Mouse (Mus musculus) liver, postnatal 0 days (tissue): ENCODE results near the gene Cmah. TPM values are rescaled to one million over a fixed set of nuclear protein-coding genes. Genes with fewer than 3 reads are reported as not detected.

Experiments
- ATAC-seq: fragments of 200-750 bp; cut with Nextera tagmentation; 2 replicates; pipeline ENCODE4 v1.8.0; 2017; ENCODE audit warnings: mild to moderate bottlenecking, moderate library complexity
- DNase-seq: peaks from one replicate; pipeline ENCODE4 v3.0.0-alpha.2; 2016
- H3K27ac ChIP-seq: fragments of 300-500 bp; sonication (generic); 2 replicates; pipeline ENCODE4 v1.5.1; 2014; ENCODE audit warnings: antibody characterized with exemption, moderate library complexity, mild to moderate bottlenecking, low read depth
- H3K27me3 ChIP-seq: fragments of 300-500 bp; sonication (generic); 2 replicates; pipeline ENCODE4 v1.6.1; 2014; ENCODE audit warnings: low read length, control low read depth, mixed read lengths; ENCODE audit not compliant: insufficient read depth
- H3K36me3 ChIP-seq: fragments of 300-500 bp; sonication (generic); replicated peaks from 2 replicates; pipeline ENCODE4 v1.6.1; 2014; ENCODE audit warnings: mild to moderate bottlenecking, control low read depth, low read length, moderate library complexity, mixed read lengths; ENCODE audit not compliant: insufficient read depth
- H3K4me1 ChIP-seq: fragments of 300-500 bp; sonication (generic); 2 replicates; pipeline ENCODE4 v1.6.1; 2014; ENCODE audit warnings: antibody characterized with exemption, mild to moderate bottlenecking, control low read depth; ENCODE audit not compliant: insufficient read depth
- H3K4me2 ChIP-seq: fragments of 300-500 bp; sonication (generic); 2 replicates; pipeline ENCODE4 v1.6.1; 2014; ENCODE audit warnings: low read depth, mild to moderate bottlenecking, low read length, moderate library complexity, mixed read lengths
- H3K4me3 ChIP-seq: fragments of 300-500 bp; sonication (generic); 2 replicates; pipeline ENCODE4 v1.5.1; 2014; ENCODE audit warnings: low read depth, low read length
- H3K9ac ChIP-seq: fragments of 300-500 bp; sonication (generic); replicated peaks from 2 replicates; pipeline ENCODE4 v1.6.1; 2014; ENCODE audit warnings: mild to moderate bottlenecking, moderate library complexity
- H3K9me3 ChIP-seq: fragments of 300-500 bp; sonication (generic); 2 replicates; pipeline ENCODE4 v1.6.1; 2016; ENCODE audit warnings: mild to moderate bottlenecking, control low read depth, low read length, mixed read lengths
- CTCF ChIP-seq: sonication (generic); IDR thresholded peaks from 2 replicates; pipeline ENCODE4 v1.5.1; 2016; ENCODE audit warnings: antibody characterized with exemption, low read depth
- EP300 ChIP-seq: IDR thresholded peaks from 2 replicates; pipeline ENCODE4 v1.6.1; 2016; ENCODE audit warnings: antibody characterized with exemption, low read depth, mild to moderate bottlenecking
- WGBS: fragments of 180-500 bp; shearing (Covaris S2); extraction: QIAGEN DNeasy Blood & Tissue Kit; methylation state at CpG from one replicate; pipeline ENCODE4 v1.1.7; 2014; ENCODE audit not compliant: insufficient replicate concordance; 5-methylcytosine and 5-hydroxymethylcytosine counted together
- polyA plus RNA-seq: library from polyadenylated mRNA; unstranded; fragments of >200 nt; fragmentation: Nextera tagmentation; extraction: Ambion mirVana; gene quantifications from 2 replicates; pipeline ENCODE4 v1.2.1, GENCODE M21; 2015

Cmah gene
- polyA plus RNA-seq, 1 experiment from 2014 or later: 3.7 TPM

DNA sequence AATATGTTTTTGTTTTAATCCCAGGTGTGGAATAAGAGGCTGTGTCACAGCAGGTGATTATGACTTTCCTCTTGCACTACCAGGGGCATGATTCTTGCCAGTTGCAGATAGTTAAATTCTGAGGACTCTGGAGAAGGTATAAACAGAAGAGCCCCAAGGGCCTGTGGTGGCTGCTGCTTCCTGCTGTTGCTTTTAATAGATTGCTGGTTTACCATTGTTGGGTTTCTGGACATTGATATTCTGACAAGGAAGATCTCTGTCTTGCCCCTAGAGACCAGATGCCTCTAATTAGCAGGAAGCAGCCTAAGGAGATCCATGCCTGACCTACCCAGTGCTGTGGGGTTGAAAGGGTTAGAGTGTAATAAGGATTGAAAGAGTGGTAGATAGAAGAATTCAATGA lies 75.8 kb downstream of the Cmah start:
- no peak overlapping the region for H3K4me3 ChIP-seq
- no peaks in the 10 kb centered on the region for H3K36me3 ChIP-seq
- peaks cover 5% of the 10 kb centered on the region; the same call in 1 of the 2 replicates for H3K4me1 ChIP-seq
- peak overlapping the region; percentile 5; the same call in 1 of the 2 replicates for H3K27ac ChIP-seq
- H3K9me3 ChIP-seq: no peaks in the 10 kb centered on the region
- TF ChIP-seq EP300: no peak
- no peak for TF ChIP-seq CTCF
- H3K4me2 ChIP-seq: no peak overlapping the region
- DNase-seq (no peak), ATAC-seq (peak; percentile 31; the same call in 1 of the 2 replicates)
- H3K27me3 ChIP-seq: no peaks in the 10 kb centered on the region
- H3K9ac ChIP-seq: no peak overlapping the region

DNA sequence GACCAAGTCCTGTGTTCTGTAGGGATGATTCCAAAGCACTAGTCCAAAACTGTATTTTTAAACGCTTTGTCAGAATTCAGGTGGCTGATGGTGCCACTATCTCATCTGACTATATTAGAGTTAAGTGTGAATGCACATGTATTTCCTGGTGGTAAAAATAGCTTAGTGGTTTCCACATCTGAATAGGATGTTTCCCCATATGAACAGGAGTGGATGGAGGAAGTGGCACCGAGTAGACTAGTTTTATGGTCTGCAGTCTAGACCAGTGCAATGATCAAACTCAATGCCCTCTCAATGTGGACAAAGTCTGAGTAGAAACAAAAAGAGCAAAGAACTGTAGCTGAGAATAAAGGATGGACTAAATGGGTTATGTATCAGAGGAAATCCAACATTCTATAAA lies 79.6 kb downstream of the Cmah start:
- ATAC-seq (no peak), DNase-seq (no peak)
- H3K4me2 ChIP-seq: no peak overlapping the region
- TF ChIP-seq EP300 (no peak), CTCF (no peak)
- no peaks in the 10 kb centered on the region for H3K9me3 ChIP-seq
- H3K9ac ChIP-seq: no peak overlapping the region
- H3K27ac ChIP-seq: no peak overlapping the region
- no peaks in the 10 kb centered on the region for H3K27me3 ChIP-seq
- peaks cover 5% of the 10 kb centered on the region; the same call in 1 of the 2 replicates for H3K4me1 ChIP-seq
- no peaks in the 10 kb centered on the region for H3K36me3 ChIP-seq
- H3K4me3 ChIP-seq: no peak overlapping the region
- WGBS: 33% methylated on average over 2 of the region's 2 CpGs

- H3K27ac ChIP-seq: peak overlapping the region; percentile 25
- H3K4me3 ChIP-seq: no peak overlapping the region
- TF ChIP-seq EP300: no peak
- DNase-seq (no peak), ATAC-seq (no peak)
- H3K4me2 ChIP-seq: peak overlapping the region; percentile 7; the same call in 1 of the 2 replicates
- H3K27me3 ChIP-seq: no peaks in the 10 kb centered on the region
- peaks cover 3% of the 10 kb centered on the region; the same call in 1 of the 2 replicates for H3K36me3 ChIP-seq
- H3K4me1 ChIP-seq: peaks cover 30% of the 10 kb centered on the region
- 34% methylated on average over 4 of the region's 4 CpGs for WGBS
- no peak overlapping the region for H3K9ac ChIP-seq
- H3K9me3 ChIP-seq: no peaks in the 10 kb centered on the region
Measured at GRCm38 (mm10) chr13:24414635-24415206, 87.5 kb downstream of the Cmah start.

DNA sequence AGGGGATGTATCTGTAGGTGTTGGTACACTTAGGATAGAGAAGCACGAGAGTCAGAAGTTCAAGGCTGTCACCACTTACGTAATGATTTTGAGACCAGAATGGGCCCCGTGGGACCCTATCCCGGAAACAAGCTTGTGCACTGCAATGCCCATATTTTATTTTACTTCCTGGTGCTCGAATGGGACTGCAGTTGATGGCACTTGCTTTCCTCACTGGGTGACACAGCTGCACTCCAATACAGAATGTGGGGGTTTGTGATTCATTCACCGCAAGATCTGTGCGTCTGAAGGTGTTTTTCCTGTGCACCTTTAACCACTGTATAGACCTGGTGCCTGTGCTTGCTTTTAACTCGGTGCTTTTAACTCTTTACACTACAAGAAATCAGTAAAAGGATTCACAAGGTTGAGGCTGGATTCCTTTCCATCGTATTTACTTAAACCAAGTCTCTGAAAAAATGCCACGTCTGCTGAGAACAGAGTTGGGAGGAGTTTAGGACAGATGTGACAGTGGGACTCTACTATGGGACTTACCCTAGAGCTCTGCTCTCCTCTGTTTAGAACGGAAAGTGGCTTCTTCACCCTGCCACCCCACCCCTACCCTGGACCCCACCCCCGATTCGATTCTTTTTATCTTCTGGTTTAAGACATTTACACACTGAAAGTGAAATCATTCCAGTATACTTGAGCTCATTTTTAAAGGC lies 88.5 kb downstream of the Cmah start:
- DNase-seq: peak; percentile 41
- TF ChIP-seq CTCF: no peak
- no peak for TF ChIP-seq EP300
- peaks cover 35% of the 10 kb centered on the region for H3K4me1 ChIP-seq
- H3K9ac ChIP-seq: no peak overlapping the region
- H3K9me3 ChIP-seq: no peaks in the 10 kb centered on the region
- peak overlapping the region; percentile 6; the same call in 1 of the 2 replicates for H3K4me2 ChIP-seq
- H3K27ac ChIP-seq: peak overlapping the region; percentile 17
- peaks cover 3% of the 10 kb centered on the region; the same call in 1 of the 2 replicates for H3K36me3 ChIP-seq
- H3K4me3 ChIP-seq: no peak overlapping the region
- WGBS: 48% methylated on average over 13 of the region's 13 CpGs
- no peaks in the 10 kb centered on the region for H3K27me3 ChIP-seq
- ATAC-seq: no peak

- H3K4me1 ChIP-seq: peaks cover 39% of the 10 kb centered on the region
- DNase-seq (peak; percentile 77), ATAC-seq (no peak)
- H3K9me3 ChIP-seq: no peaks in the 10 kb centered on the region
- no peak overlapping the region for H3K27ac ChIP-seq
- H3K9ac ChIP-seq: no peak overlapping the region
- H3K36me3 ChIP-seq: peaks cover 3% of the 10 kb centered on the region; the same call in 1 of the 2 replicates
- no peak overlapping the region for H3K4me3 ChIP-seq
- H3K4me2 ChIP-seq: peak overlapping the region; percentile 6; the same call in 1 of the 2 replicates
- H3K27me3 ChIP-seq: no peaks in the 10 kb centered on the region
- TF ChIP-seq EP300 (0 out of 2 replicates have a peak, but pooled peaks have one; percentile 23), CTCF (peak; percentile 86)
- WGBS: 28% methylated on average over 4 of the region's 4 CpGs
Measured at GRCm38 (mm10) chr13:24416409-24416808, 89.2 kb downstream of the Cmah start.

- 56% methylated on average over 1 of the region's 1 CpGs for WGBS
- TF ChIP-seq EP300 (no peak), CTCF (no peak)
- H3K9ac ChIP-seq: no peak overlapping the region
- no peak overlapping the region for H3K4me2 ChIP-seq
- DNase-seq (no peak), ATAC-seq (no peak)
- no peaks in the 10 kb centered on the region for H3K9me3 ChIP-seq
- no peaks in the 10 kb centered on the region for H3K27me3 ChIP-seq
- no peak overlapping the region for H3K4me3 ChIP-seq
- peak overlapping the region; percentile 73 for H3K27ac ChIP-seq
- H3K4me1 ChIP-seq: peaks cover 42% of the 10 kb centered on the region
- H3K36me3 ChIP-seq: peaks cover 3% of the 10 kb centered on the region
Measured at GRCm38 (mm10) chr13:24418024-24418423, 90.8 kb downstream of the Cmah start.
